Mouse (Mus musculus) CH12.LX (cell line): Measurements from ENCODE around the gene Il27.

Source experiments
- MAFK ChIP-seq: IDR thresholded peaks from 2 replicates; pipeline ENCODE4 v1.6.1; 2011; ENCODE audit warnings: low read length, improper control_type of control experiment; ENCODE audit not compliant: insufficient replicate concordance
- POLR2A ChIP-seq: IDR thresholded peaks from 2 replicates; pipeline ENCODE4 v1.6.1; 2011; ENCODE audit warnings: low read depth, mild to moderate bottlenecking, improper control_type of control experiment, low read length
- SIN3A ChIP-seq: IDR thresholded peaks from 2 replicates; pipeline ENCODE4 v1.6.1; 2012; ENCODE audit warnings: low read length, improper control_type of control experiment, inconsistent platforms
- SMC3 ChIP-seq: IDR thresholded peaks from 2 replicates; pipeline ENCODE4 v1.6.1; 2011; ENCODE audit warnings: low read depth, low read length, improper control_type of control experiment
- ZMIZ1 ChIP-seq: IDR thresholded peaks from 2 replicates; pipeline ENCODE4 v1.6.1; 2012; ENCODE audit warnings: low read depth, mild to moderate bottlenecking, inconsistent platforms, low read length, improper control_type of control experiment

DNA sequence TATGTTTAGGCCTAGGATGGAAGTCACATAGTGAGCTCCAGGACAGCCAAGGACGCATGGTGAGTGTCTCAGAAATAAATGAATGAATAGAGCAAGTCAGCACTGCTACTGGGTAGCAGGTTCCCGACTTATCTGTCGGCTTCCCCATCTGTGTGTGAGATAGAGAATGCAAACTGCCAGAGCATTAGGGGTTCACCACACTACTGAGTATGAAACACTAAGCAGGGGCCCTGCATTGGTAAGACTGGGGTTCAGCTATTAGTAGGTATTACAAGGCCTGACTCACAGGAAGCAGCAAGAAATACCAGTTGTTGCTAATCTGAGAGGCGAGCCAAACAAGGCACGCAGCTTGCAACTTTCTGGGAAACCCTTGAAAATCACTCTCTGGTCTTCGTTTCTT is 4.2 kb upstream of the Il27 start:
- TF ChIP-seq POLR2A = no peak
- no peak for TF ChIP-seq ZMIZ1
- TF ChIP-seq SIN3A = no peak
- no peak for TF ChIP-seq SMC3
- no peak for TF ChIP-seq MAFK
